Mouse (Mus musculus): ENCODE measurements around the gene 4930524B15Rik.
"Not testable (repeated sequence)": the region's sequence is repeated elsewhere in the genome, so short reads cannot be mapped to it uniquely, and the experiment has no call there.

The 4930524B15Rik gene

GRCm38 (mm10) chr11:31984786-31985185 lies 19.4 kb downstream of the 4930524B15Rik start:
- no peak for DNase-seq

GRCm38 (mm10) chr11:31992535-31992934 lies 27.1 kb downstream of the 4930524B15Rik start:
- DNase-seq, result no peak

- DNase-seq, result no peak
These were observed 34.3 kb downstream of the 4930524B15Rik start for GRCm38 (mm10) chr11:31999716-32000115.

GRCm38 (mm10) chr11:32000281-32000680 lies 34.9 kb downstream of the 4930524B15Rik start, which contains the start of gene Nsg2:
Nsg2 (plus strand) TSS chr11:32000463.
- DNase-seq, result peak; percentile 81 to 89

DNA sequence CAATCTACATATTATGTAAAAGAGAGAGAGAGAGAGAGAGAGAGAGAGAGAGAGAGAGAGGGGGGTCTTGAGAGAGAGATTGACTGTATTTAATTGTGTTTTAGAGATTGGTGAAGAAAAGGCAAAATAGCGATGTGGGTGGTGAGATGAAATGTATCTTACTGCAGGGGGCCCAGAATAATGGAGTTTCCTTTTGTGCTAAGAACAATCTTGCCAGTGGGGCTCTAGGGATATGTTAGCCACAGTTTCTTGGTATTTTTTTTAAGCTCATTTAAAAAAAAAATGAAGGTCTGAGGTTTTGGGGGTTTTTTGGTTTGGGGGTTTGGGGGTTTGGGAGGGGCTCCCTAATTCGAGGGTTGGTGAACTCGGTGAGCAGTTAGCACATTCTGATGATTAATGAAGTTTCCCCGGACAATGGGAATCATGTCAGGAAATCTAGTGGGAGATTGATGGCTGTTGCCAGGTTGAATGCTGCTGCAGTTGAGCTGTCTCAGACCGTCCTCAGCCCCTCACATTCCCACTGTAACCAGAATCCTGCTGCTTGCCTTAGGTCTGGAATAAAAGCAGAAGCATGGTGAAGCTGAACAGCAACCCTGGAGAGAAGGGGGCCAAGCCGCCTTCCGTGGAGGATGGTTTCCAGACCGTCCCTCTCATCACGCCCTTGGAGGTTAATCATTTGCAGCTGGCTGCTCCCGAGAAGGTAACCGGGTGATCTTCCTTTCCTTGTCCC lies 36.0 kb downstream of the 4930524B15Rik start:
- DNase-seq, result peak; percentile 29 to 37

DNA sequence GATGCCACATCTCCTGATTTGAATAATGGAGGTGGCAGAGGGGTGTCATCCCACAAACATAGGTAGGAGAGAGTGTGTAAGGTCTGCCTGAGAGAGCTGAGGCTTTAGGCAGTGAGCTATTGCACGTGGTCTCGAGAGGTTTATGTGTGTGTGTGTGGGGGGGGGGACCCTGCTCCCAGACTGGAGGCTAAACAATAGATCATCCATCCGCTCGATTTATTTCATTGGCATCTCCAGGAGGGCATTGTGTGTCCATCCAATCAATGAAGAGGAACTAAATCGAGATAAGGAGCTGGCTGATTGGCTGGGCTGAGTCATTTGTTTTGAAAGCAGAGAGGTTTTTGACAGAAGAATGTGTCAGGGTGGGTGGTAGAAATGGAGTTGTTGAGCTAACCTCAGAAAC lies 37.3 kb downstream of the 4930524B15Rik start:
- no peak for DNase-seq

- DNase-seq, result not testable (repeated sequence)
These were observed 42.7 kb downstream of the 4930524B15Rik start for GRCm38 (mm10) chr11:32008049-32008448.

GRCm38 (mm10) chr11:32008852-32009251 lies 43.5 kb downstream of the 4930524B15Rik start:
- no peak for DNase-seq

GRCm38 (mm10) chr11:32009961-32010662 lies 44.7 kb downstream of the 4930524B15Rik start:
- DNase-seq, result no peak

DNA sequence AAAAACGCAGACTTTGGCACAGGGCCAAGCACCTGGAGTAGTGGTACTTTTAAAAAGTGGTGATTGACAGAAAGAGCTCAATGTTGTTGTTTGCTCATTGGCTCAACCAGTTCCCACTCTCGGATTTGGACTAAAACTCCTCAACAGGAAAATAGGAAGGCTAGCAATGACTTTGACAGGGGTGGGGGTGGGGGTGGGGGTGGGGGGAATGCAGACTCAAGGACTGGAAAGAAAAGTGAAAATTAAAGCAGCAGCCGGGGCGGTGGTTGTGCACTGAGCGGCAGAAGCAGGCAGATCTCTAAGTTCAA lies 45.2 kb downstream of the 4930524B15Rik start:
- DNase-seq, result peak; percentile 41 to 51

GRCm38 (mm10) chr11:32011867-32012603 lies 46.6 kb downstream of the 4930524B15Rik start:
- no peak for DNase-seq

GRCm38 (mm10) chr11:32013014-32013427 lies 47.6 kb downstream of the 4930524B15Rik start:
- no peak for DNase-seq

GRCm38 (mm10) chr11:32013561-32013960 lies 48.2 kb downstream of the 4930524B15Rik start:
- no peak for DNase-seq

DNA sequence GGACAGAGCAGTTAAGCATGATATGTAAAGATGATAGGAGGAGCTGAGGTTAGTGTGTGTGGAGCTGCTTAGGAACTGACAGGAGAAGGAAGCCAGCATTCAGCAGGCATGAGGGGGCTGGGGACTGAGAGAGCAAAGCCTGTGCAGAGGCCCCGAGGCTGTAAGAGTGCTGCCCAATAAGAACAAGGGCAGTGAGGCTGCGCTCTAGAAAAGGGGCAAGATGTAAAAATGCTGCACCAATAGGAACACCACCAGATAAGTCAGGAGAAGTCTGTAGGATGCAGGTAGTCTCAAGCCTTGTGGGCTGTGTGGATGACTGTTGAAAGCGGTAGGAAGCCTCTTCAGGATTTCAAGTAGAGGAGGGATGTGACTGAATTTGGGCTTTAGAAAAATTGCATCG lies 52.8 kb downstream of the 4930524B15Rik start:
- no peak for DNase-seq

DNA sequence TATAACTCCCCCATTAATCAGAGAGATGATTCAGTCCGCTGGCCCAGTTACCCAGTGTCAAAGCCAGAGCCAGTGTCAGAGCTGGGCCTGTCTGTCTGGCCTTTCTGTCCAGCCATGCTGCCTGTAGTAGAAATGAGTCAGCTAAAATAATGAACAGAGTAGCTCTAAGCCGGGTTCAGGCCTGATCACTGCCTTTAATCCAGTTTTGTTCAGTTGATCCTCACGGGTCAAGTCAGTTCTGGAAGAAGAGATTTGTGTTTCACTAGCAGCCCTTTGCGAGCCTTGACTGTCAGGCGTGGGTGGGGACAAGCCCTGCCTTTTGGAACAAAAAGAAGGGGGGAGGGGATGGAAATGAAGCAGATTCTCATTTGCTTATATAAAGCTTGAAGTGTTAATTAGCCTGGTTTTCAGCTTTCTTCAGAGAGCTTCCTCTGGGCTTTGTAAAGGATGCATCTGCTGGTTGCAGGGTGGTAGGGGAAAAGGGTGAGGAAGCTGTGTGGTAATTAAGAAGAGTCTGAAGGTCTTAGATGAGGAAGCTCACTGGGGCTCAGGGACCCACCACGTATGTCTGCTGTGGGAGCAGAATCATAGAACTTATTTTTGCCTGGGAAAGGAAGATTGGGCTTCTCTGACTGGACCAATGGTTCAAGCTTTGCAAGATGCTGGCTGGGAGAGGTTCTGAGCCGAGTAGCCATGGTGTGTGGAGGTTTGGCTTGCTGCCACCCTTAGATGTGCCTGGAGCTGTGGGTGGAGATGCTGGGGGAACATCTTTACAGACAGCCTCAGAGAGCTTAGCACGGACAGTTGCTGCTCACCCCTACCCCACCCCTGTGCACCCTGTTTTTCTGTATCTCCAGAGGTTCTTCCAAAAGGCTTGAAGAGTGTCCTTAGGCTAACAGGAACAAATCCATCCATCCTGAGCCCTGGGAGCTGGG lies 54.9 kb downstream of the 4930524B15Rik start:
- DNase-seq, result peak in 1 of 2 experiments; percentile 33

DNA sequence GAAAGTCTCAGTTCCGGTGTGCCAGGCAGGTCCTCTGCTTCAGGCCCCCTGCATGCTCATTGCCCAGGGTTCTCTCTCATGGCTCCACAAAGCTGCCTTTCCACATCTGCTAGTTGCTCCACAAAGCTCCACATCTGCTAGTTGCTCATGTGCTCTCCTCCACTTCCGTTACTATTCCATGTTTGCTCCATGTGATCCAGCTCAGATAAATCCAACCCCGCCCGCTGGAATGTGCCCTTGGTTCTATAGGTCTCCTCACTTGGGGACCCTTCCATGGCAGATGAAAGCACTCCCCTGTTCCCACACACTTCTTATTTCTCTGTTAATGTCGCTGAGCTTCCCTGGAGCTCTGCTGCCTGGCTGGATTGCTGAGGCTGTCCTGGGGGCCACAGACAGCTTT lies 61.2 kb downstream of the 4930524B15Rik start:
- peak; percentile 49 to 61 for DNase-seq

DNA sequence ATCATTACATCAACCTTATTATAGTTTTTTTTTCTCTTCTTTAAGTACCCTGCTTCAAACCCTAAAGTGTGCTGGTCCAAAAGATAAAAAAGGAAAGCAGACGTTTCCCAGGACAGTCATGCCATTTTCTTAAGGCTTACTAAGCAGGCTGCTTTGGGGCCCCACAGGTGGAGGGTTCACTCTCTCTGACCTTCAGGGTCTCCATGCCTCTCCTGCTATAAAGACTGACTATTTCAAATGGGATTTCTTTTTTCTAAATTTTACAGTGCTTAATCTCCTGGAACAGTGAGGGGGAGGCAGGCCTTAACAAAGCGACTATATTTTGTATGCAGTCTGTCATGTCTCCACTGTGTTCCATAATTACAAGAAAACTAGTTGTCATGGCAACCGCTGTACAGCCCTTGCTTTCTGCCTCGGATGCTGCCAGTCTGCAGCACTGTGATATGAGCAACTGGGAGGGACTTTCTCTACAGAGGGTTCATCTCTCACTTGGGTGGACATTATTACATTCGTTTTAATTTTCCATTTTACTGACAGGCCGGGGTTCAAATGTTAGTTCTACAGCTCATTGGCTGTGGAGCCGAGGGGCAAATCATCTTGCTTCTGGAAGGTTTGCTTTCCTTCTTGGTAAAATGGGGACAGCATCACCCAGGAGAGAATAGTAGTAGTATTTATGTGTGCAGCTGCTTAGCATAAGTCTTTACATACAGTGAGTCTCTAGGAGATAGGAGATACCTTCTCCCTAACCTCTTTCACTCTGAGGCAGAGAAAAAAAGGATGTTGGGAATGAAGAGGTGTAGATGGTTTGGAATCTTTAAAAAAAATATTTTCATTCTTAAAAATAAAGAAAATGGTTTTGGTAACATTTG lies 62.3 kb downstream of the 4930524B15Rik start:
- DNase-seq, result no peak

- DNase-seq, result no peak
These were observed 63.2 kb downstream of the 4930524B15Rik start for GRCm38 (mm10) chr11:32028605-32029004.

Measured in kidney, postnatal 4 days (tissue).